Mouse (Mus musculus): ENCODE measurements around the gene Fam89b. TPM values are rescaled to one million over a fixed set of nuclear protein-coding genes. Genes with fewer than 3 reads are reported as not detected.
A peak's percentile ranks its signal among the peaks of the same experiment; 100 is the strongest.

Gene Fam89b
- total and polyA plus RNA-seq, 2 experiments, result 6.8 to 56.6 TPM

- Histone ChIP-seq H3K27ac (replicated peaks; ENCODE audit: insufficient read depth, low read depth, low read length) (no peak overlapping the region), H3K4me1 (ENCODE audit: control insufficient read depth, insufficient read depth, low read length) (0 out of 2 replicates have a peak, but pooled peaks cover 3% of the 10 kb centered on the region), H3K4me3 (ENCODE audit: insufficient read depth, low read depth, low read length) (no peak overlapping the region), H3K27me3 (ENCODE audit: control insufficient read depth, insufficient read depth, low read length) (no peaks in the 10 kb centered on the region), H3K79me2 (ENCODE audit: control insufficient read depth, insufficient read depth, low read length) (no peaks in the 10 kb centered on the region), H3K9ac (ENCODE audit: low read depth, low read length) (no peak overlapping the region), H3K36me3 (ENCODE audit: control insufficient read depth, insufficient read depth, low read length) (peaks cover 2% of the 10 kb centered on the region; the same call in 1 of the 2 replicates)
- peak; percentile 40 for DNase-seq (ENCODE audit: extremely low read depth, low read depth, low spot score)
- TF ChIP-seq POLR2A (IDR thresholded peaks at IDR 0.05; ENCODE audit: extremely low read depth, insufficient read depth, low read length), result no peak
- no peak for TF ChIP-seq CTCF (IDR thresholded peaks at IDR 0.05; ENCODE audit: low read depth, low read length)
- WGBS, result 35% methylated on average over 10 of the region's 10 CpGs
These were observed 12.5 kb downstream of the Fam89b start for GRCm38 (mm10) chr19:5716955-5717354.

GRCm38 (mm10) chr19:5715793-5716688 lies 13.4 kb downstream of the Fam89b start:
- Histone ChIP-seq H3K27ac (replicated peaks; ENCODE audit: insufficient read depth, low read depth, low read length) (no peak overlapping the region), H3K4me3 (ENCODE audit: insufficient read depth, low read depth, low read length) (no peak overlapping the region), H3K27me3 (ENCODE audit: control insufficient read depth, insufficient read depth, low read length) (no peaks in the 10 kb centered on the region), H3K9ac (ENCODE audit: low read depth, low read length) (no peak overlapping the region), H3K36me3 (ENCODE audit: control insufficient read depth, insufficient read depth, low read length) (peaks cover 2% of the 10 kb centered on the region; the same call in 1 of the 2 replicates), H3K4me1 (ENCODE audit: control insufficient read depth, insufficient read depth, low read length) (0 out of 2 replicates have a peak, but pooled peaks cover 3% of the 10 kb centered on the region), H3K79me2 (ENCODE audit: control insufficient read depth, insufficient read depth, low read length) (no peaks in the 10 kb centered on the region)
- TF ChIP-seq CTCF (IDR thresholded peaks at IDR 0.05; ENCODE audit: low read depth, low read length) (peak; percentile 29; the same call in 1 of the 2 replicates), POLR2A (IDR thresholded peaks at IDR 0.05; ENCODE audit: extremely low read depth, insufficient read depth, low read length) (no peak)
- 45% methylated on average over 43 of the region's 43 CpGs for WGBS
- no peak for DNase-seq (ENCODE audit: extremely low read depth, low read depth, low spot score)

- no peaks in the 10 kb centered on the region for H3K79me2 ChIP-seq (ENCODE audit: control insufficient read depth, insufficient read depth, low read length)
- WGBS, result 19% methylated on average over 2 of the region's 2 CpGs
- DNase-seq (ENCODE audit: extremely low read depth, low read depth, low spot score), result peak; percentile 55
- TF ChIP-seq CTCF (IDR thresholded peaks at IDR 0.05; ENCODE audit: low read depth, low read length) (no peak), POLR2A (IDR thresholded peaks at IDR 0.05; ENCODE audit: extremely low read depth, insufficient read depth, low read length) (no peak)
- no peak overlapping the region for H3K4me3 ChIP-seq (ENCODE audit: insufficient read depth, low read depth, low read length)
- H3K27me3 ChIP-seq (ENCODE audit: control insufficient read depth, insufficient read depth, low read length), result no peaks in the 10 kb centered on the region
- H3K4me1 ChIP-seq (ENCODE audit: control insufficient read depth, insufficient read depth, low read length), result 0 out of 2 replicates have a peak, but pooled peaks cover 3% of the 10 kb centered on the region
- no peaks in the 10 kb centered on the region for H3K36me3 ChIP-seq (ENCODE audit: control insufficient read depth, insufficient read depth, low read length)
- no peak overlapping the region for H3K27ac ChIP-seq (replicated peaks; ENCODE audit: insufficient read depth, low read depth, low read length)
- no peak overlapping the region for H3K9ac ChIP-seq (ENCODE audit: low read depth, low read length)
These were observed 15.7 kb downstream of the Fam89b start for GRCm38 (mm10) chr19:5713730-5714129.

- no peak overlapping the region for H3K27ac ChIP-seq (replicated peaks; ENCODE audit: insufficient read depth, low read depth, low read length)
- DNase-seq (ENCODE audit: extremely low read depth, low read depth, low spot score), result no peak
- H3K79me2 ChIP-seq (ENCODE audit: control insufficient read depth, insufficient read depth, low read length), result no peaks in the 10 kb centered on the region
- no peaks in the 10 kb centered on the region for H3K27me3 ChIP-seq (ENCODE audit: control insufficient read depth, insufficient read depth, low read length)
- H3K4me3 ChIP-seq (ENCODE audit: insufficient read depth, low read depth, low read length), result no peak overlapping the region
- 82% methylated on average over 5 of the region's 5 CpGs for WGBS
- H3K4me1 ChIP-seq (ENCODE audit: control insufficient read depth, insufficient read depth, low read length), result 0 out of 2 replicates have a peak, but pooled peaks cover 3% of the 10 kb centered on the region
- no peak for TF ChIP-seq POLR2A (IDR thresholded peaks at IDR 0.05; ENCODE audit: extremely low read depth, insufficient read depth, low read length)
- TF ChIP-seq CTCF (IDR thresholded peaks at IDR 0.05; ENCODE audit: low read depth, low read length), result no peak
- no peaks in the 10 kb centered on the region for H3K36me3 ChIP-seq (ENCODE audit: control insufficient read depth, insufficient read depth, low read length)
- no peak overlapping the region for H3K9ac ChIP-seq (ENCODE audit: low read depth, low read length)
These were observed 16.2 kb downstream of the Fam89b start for GRCm38 (mm10) chr19:5713255-5713654.

- 0 out of 2 replicates have a peak, but pooled peaks cover 3% of the 10 kb centered on the region for H3K4me1 ChIP-seq (ENCODE audit: control insufficient read depth, insufficient read depth, low read length)
- DNase-seq (ENCODE audit: extremely low read depth, low read depth, low spot score), result no peak
- WGBS, result 88% methylated on average over 14 of the region's 14 CpGs
- no peak overlapping the region for H3K27ac ChIP-seq (replicated peaks; ENCODE audit: insufficient read depth, low read depth, low read length)
- H3K27me3 ChIP-seq (ENCODE audit: control insufficient read depth, insufficient read depth, low read length), result no peaks in the 10 kb centered on the region
- no peak overlapping the region for H3K9ac ChIP-seq (ENCODE audit: low read depth, low read length)
- no peaks in the 10 kb centered on the region for H3K36me3 ChIP-seq (ENCODE audit: control insufficient read depth, insufficient read depth, low read length)
- H3K79me2 ChIP-seq (ENCODE audit: control insufficient read depth, insufficient read depth, low read length), result no peaks in the 10 kb centered on the region
- TF ChIP-seq CTCF (IDR thresholded peaks at IDR 0.05; ENCODE audit: low read depth, low read length) (no peak), POLR2A (IDR thresholded peaks at IDR 0.05; ENCODE audit: extremely low read depth, insufficient read depth, low read length) (no peak)
- no peak overlapping the region for H3K4me3 ChIP-seq (ENCODE audit: insufficient read depth, low read depth, low read length)
These were observed 17.5 kb downstream of the Fam89b start for GRCm38 (mm10) chr19:5711907-5712460.

Data from liver, adult 2 months (tissue).